Mouse (Mus musculus): ENCODE data around the gene Tent2. TPM values are rescaled to one million over a fixed set of nuclear protein-coding genes. Genes with fewer than 3 reads are reported as not detected.
"Not testable (repeated sequence)": the region's sequence is repeated elsewhere in the genome, so short reads cannot be mapped to it uniquely, and the experiment has no call there.

Tent2 gene
- total RNA-seq (2021) = 10 to 100 TPM; 26.9 to 31.1 TPM
- long read RNA-seq, transcript Tent2-201 (15 exons, 2,990 nt) = major isoform, 6 of 16 reads
- long read RNA-seq, partial matches to known transcripts = 3 of 16 reads
- long read RNA-seq, other reads (novel, unspliced or antisense) = 3 of 16 reads

- DNase-seq (ENCODE audit: low spot score in 2 of 2) = peak; percentile 88 to 94
Measured at GRCm38 (mm10) chr13:93191831-93192645, at the start of gene Tent2. Gene Tent2, minus strand, starts transcription at chr13:93192385.

- no peak for DNase-seq (ENCODE audit: low spot score in 2 of 2)
Measured at GRCm38 (mm10) chr13:93241180-93241579, 49.0 kb upstream of the Tent2 start.

- DNase-seq (ENCODE audit: low spot score in 2 of 2) = no peak
Measured at GRCm38 (mm10) chr13:93239561-93239960, 47.4 kb upstream of the Tent2 start.

- no peak for DNase-seq (ENCODE audit: low spot score in 2 of 2)
Measured at GRCm38 (mm10) chr13:93239134-93239533, 46.9 kb upstream of the Tent2 start.

GRCm38 (mm10) chr13:93237677-93238398, 45.7 kb upstream of the Tent2 start:
- DNase-seq (ENCODE audit: low spot score in 2 of 2) = no peak

GRCm38 (mm10) chr13:93234267-93235039, 42.3 kb upstream of the Tent2 start:
- no peak for DNase-seq (ENCODE audit: low spot score in 2 of 2)

- no peak for DNase-seq (ENCODE audit: low spot score in 2 of 2)
Measured at GRCm38 (mm10) chr13:93232335-93232734, 40.1 kb upstream of the Tent2 start.

- no peak for DNase-seq (ENCODE audit: low spot score in 2 of 2)
Measured at GRCm38 (mm10) chr13:93231016-93231415, 38.8 kb upstream of the Tent2 start.

GRCm38 (mm10) chr13:93211741-93212140, 19.6 kb upstream of the Tent2 start:
- no peak for DNase-seq (ENCODE audit: low spot score in 2 of 2)

- no peak for DNase-seq (ENCODE audit: low spot score in 2 of 2)
Measured at GRCm38 (mm10) chr13:93192646-93193026, 451 bp upstream of the Tent2 start.

GRCm38 (mm10) chr13:93189416-93189815, 2.8 kb downstream of the Tent2 start:
- DNase-seq (ENCODE audit: low spot score in 2 of 2) = no peak

GRCm38 (mm10) chr13:93188738-93189137, 3.4 kb downstream of the Tent2 start:
- no peak for DNase-seq (ENCODE audit: low spot score in 2 of 2)

- DNase-seq (ENCODE audit: low spot score in 2 of 2) = not testable (repeated sequence)
Measured at GRCm38 (mm10) chr13:93187792-93188191, 4.4 kb downstream of the Tent2 start.

GRCm38 (mm10) chr13:93180351-93180750, 11.8 kb downstream of the Tent2 start:
- DNase-seq (ENCODE audit: low spot score in 2 of 2) = no peak

- no peak for DNase-seq (ENCODE audit: low spot score in 2 of 2)
Measured at GRCm38 (mm10) chr13:93179522-93179921, 12.7 kb downstream of the Tent2 start.

GRCm38 (mm10) chr13:93177571-93177970, 14.6 kb downstream of the Tent2 start:
- DNase-seq (ENCODE audit: low spot score in 2 of 2) = no peak

GRCm38 (mm10) chr13:93163303-93163702, 28.9 kb downstream of the Tent2 start:
- no peak for DNase-seq (ENCODE audit: low spot score in 2 of 2)

GRCm38 (mm10) chr13:93162456-93162855, 29.7 kb downstream of the Tent2 start:
- DNase-seq (ENCODE audit: low spot score in 2 of 2) = no peak

GRCm38 (mm10) chr13:93158261-93158660, 33.9 kb downstream of the Tent2 start:
- DNase-seq (ENCODE audit: low spot score in 2 of 2) = no peak

GRCm38 (mm10) chr13:93153280-93153679, 38.9 kb downstream of the Tent2 start:
- no peak for DNase-seq (ENCODE audit: low spot score in 2 of 2)

Data from layer of hippocampus, postnatal 10 days (tissue).